Mouse (Mus musculus): ENCODE measurements around the gene Scmh1. TPM values are rescaled to one million over a fixed set of nuclear protein-coding genes. Genes with fewer than 3 reads are reported as not detected.

Scmh1 gene
- polyA plus RNA-seq, 1 experiment from 2014 or later = 35.6 TPM

DNA sequence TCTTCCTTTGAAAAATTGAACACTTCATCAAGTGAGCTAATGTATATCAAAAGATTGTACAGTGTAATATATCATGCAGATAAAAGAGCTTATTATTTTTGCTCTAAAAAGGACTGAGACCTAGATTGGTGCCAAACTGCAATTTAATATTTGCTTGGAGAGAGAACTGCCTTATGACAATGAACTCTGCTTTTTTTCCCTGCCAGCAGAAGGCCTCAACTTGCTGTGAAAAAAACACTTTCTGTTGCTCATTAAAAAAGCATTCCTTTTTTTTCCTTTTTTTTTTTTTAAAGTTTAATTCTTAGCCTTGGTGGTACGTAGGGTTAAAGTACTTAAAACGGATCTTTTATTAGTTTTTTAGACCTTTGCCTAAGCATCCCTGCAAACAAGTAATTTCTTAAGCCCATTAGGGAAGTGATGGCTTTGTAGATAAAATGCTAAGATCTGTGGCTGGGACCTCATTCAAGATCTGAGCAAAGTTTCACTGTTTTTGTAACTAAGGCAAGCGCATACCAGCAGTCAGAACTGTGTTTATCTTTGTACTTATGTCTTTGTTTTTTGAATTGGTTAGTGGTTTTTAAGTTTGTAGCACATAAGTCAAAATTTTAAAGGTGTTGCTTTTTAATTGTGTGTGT is 1.7 kb downstream of the Scmh1 start:
- Histone ChIP-seq H3K4me3 (ENCODE audit: low read depth, low read length) (peak overlapping the region; percentile 99; the same call in 1 of the 2 replicates), H3K9me3 (ENCODE audit: control insufficient read depth, low read length) (no peaks in the 10 kb centered on the region), H3K27me3 (ENCODE audit: control insufficient read depth, insufficient read depth, low read length) (no peaks in the 10 kb centered on the region), H3K4me2 (replicated peaks; ENCODE audit: low read depth) (peak overlapping the region; percentile 60), H3K36me3 (ENCODE audit: control insufficient read depth, insufficient read depth, low read length) (no peaks in the 10 kb centered on the region), H3K27ac (replicated peaks) (no peak overlapping the region), H3K4me1 (replicated peaks; ENCODE audit: control insufficient read depth, insufficient read depth) (no peaks in the 10 kb centered on the region), H3K9ac (ENCODE audit: low read length) (no peak overlapping the region)
- WGBS = 21% methylated on average over 3 of the region's 3 CpGs
- ATAC-seq (ENCODE audit: low FRiP score, low TSS enrichment) = no peak
- DNase-seq (ENCODE audit: low spot score) = no peak
- TF ChIP-seq CTCF (IDR thresholded peaks at IDR 0.05; ENCODE audit: low read depth) (no peak), EP300 (optimal IDR thresholded peaks at IDR 0.05) (no peak)

DNA sequence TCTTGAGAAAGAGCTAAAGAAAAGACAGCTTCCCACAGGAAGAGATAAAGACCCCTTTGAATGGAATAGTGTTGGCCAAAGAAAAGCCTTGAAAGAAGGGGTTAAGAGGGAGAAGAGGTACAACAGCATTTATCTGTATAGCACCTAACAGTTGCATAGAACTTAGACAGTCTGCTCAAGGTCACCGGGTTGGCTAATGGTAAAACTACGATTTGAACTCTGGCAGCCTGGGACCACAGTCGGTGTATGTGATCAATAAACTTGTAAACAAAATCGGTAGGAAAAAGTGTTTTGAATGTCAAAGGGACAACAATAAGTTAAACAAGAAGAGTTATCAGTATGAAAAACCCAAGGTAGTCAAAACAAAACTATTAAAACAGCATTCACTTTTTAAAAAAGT is 13.0 kb downstream of the Scmh1 start:
- no peak overlapping the region for H3K27ac ChIP-seq (replicated peaks)
- H3K9me3 ChIP-seq (ENCODE audit: control insufficient read depth, low read length) = no peaks in the 10 kb centered on the region
- no peak for DNase-seq (ENCODE audit: low spot score)
- H3K4me3 ChIP-seq (ENCODE audit: low read depth, low read length) = no peak overlapping the region
- no peaks in the 10 kb centered on the region for H3K36me3 ChIP-seq (ENCODE audit: control insufficient read depth, insufficient read depth, low read length)
- ATAC-seq (ENCODE audit: low FRiP score, low TSS enrichment) = no peak
- TF ChIP-seq CTCF (IDR thresholded peaks at IDR 0.05; ENCODE audit: low read depth) (no peak), EP300 (optimal IDR thresholded peaks at IDR 0.05) (no peak)
- 76% methylated on average over 4 of the region's 4 CpGs for WGBS
- no peaks in the 10 kb centered on the region for H3K27me3 ChIP-seq (ENCODE audit: control insufficient read depth, insufficient read depth, low read length)
- no peak overlapping the region for H3K4me2 ChIP-seq (replicated peaks; ENCODE audit: low read depth)
- no peak overlapping the region for H3K9ac ChIP-seq (ENCODE audit: low read length)
- 0 out of 2 replicates have a peak, but pooled peaks cover 4% of the 10 kb centered on the region for H3K4me1 ChIP-seq (replicated peaks; ENCODE audit: control insufficient read depth, insufficient read depth)

DNA sequence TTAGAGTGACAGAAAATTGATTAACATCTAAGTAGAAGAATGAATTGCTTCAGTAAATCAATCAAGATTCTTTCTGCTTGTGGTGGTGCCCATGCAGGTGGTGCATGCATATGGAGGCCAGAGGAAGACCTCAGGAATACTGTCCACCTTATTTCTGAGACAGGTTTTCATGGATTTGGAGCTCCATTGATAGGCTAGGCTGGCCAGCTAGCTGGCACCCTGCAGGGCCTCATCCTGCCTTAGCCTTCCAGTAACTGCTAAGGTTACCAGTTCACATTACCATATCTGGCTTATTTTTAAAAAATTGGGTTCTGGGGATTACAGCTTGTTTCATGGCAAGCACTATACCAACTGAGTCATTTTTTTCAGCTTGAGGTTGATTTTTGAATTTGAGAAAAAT is 15.1 kb downstream of the Scmh1 start:
- 0 out of 2 replicates have a peak, but pooled peaks cover 4% of the 10 kb centered on the region for H3K4me1 ChIP-seq (replicated peaks; ENCODE audit: control insufficient read depth, insufficient read depth)
- no peak overlapping the region for H3K9ac ChIP-seq (ENCODE audit: low read length)
- TF ChIP-seq CTCF (IDR thresholded peaks at IDR 0.05; ENCODE audit: low read depth) (no peak), EP300 (optimal IDR thresholded peaks at IDR 0.05) (no peak)
- no peaks in the 10 kb centered on the region for H3K36me3 ChIP-seq (ENCODE audit: control insufficient read depth, insufficient read depth, low read length)
- no peak overlapping the region for H3K4me2 ChIP-seq (replicated peaks; ENCODE audit: low read depth)
- no peak for ATAC-seq (ENCODE audit: low FRiP score, low TSS enrichment)
- H3K27me3 ChIP-seq (ENCODE audit: control insufficient read depth, insufficient read depth, low read length) = no peaks in the 10 kb centered on the region
- H3K9me3 ChIP-seq (ENCODE audit: control insufficient read depth, low read length) = no peaks in the 10 kb centered on the region
- no peak overlapping the region for H3K27ac ChIP-seq (replicated peaks)
- no peak overlapping the region for H3K4me3 ChIP-seq (ENCODE audit: low read depth, low read length)
- DNase-seq (ENCODE audit: low spot score) = no peak

DNA sequence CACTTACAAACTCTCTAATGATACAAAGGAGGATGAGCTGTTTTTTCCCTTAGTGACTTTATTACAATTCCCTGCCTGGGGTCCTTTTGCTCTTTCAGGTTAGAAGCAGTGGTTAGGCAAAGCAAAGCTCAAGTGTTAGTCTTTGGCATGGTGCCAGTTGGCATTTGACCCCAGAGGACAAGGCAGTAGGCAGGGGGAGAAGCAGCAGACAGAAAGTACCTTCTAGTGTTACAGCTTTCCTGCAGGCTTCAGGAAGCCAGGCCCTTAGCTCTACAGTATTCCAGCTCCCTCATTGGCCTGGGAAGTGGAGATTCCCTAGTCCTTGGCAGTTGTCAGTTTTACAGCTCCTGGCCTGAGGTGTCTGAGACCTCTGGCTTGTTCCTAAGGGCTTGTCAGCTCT is 15.6 kb downstream of the Scmh1 start:
- Histone ChIP-seq H3K27ac (replicated peaks) (no peak overlapping the region), H3K27me3 (ENCODE audit: control insufficient read depth, insufficient read depth, low read length) (no peaks in the 10 kb centered on the region), H3K4me1 (replicated peaks; ENCODE audit: control insufficient read depth, insufficient read depth) (0 out of 2 replicates have a peak, but pooled peaks cover 4% of the 10 kb centered on the region), H3K4me2 (replicated peaks; ENCODE audit: low read depth) (no peak overlapping the region), H3K9ac (ENCODE audit: low read length) (no peak overlapping the region), H3K36me3 (ENCODE audit: control insufficient read depth, insufficient read depth, low read length) (no peaks in the 10 kb centered on the region), H3K4me3 (ENCODE audit: low read depth, low read length) (no peak overlapping the region), H3K9me3 (ENCODE audit: control insufficient read depth, low read length) (no peaks in the 10 kb centered on the region)
- TF ChIP-seq EP300 (optimal IDR thresholded peaks at IDR 0.05) (no peak), CTCF (IDR thresholded peaks at IDR 0.05; ENCODE audit: low read depth) (no peak)
- ATAC-seq (ENCODE audit: low FRiP score, low TSS enrichment) (no peak), DNase-seq (ENCODE audit: low spot score) (peak; percentile 29)

- H3K27me3 ChIP-seq (ENCODE audit: control insufficient read depth, insufficient read depth, low read length) = no peaks in the 10 kb centered on the region
- no peaks in the 10 kb centered on the region for H3K36me3 ChIP-seq (ENCODE audit: control insufficient read depth, insufficient read depth, low read length)
- H3K9ac ChIP-seq (ENCODE audit: low read length) = no peak overlapping the region
- no peaks in the 10 kb centered on the region for H3K9me3 ChIP-seq (ENCODE audit: control insufficient read depth, low read length)
- H3K4me1 ChIP-seq (replicated peaks; ENCODE audit: control insufficient read depth, insufficient read depth) = no peaks in the 10 kb centered on the region
- no peak for DNase-seq (ENCODE audit: low spot score)
- no peak overlapping the region for H3K27ac ChIP-seq (replicated peaks)
- H3K4me3 ChIP-seq (ENCODE audit: low read depth, low read length) = no peak overlapping the region
- H3K4me2 ChIP-seq (replicated peaks; ENCODE audit: low read depth) = no peak overlapping the region
- no peak for ATAC-seq (ENCODE audit: low FRiP score, low TSS enrichment)
- TF ChIP-seq EP300 (optimal IDR thresholded peaks at IDR 0.05) (no peak), CTCF (IDR thresholded peaks at IDR 0.05; ENCODE audit: low read depth) (no peak)
Measured at GRCm38 (mm10) chr4:120430601-120431000, 25.5 kb downstream of the Scmh1 start.

- no peak for TF ChIP-seq CTCF (IDR thresholded peaks at IDR 0.05; ENCODE audit: low read depth)
- TF ChIP-seq EP300 (optimal IDR thresholded peaks at IDR 0.05) = no peak
- H3K9me3 ChIP-seq (ENCODE audit: control insufficient read depth, low read length) = no peaks in the 10 kb centered on the region
- no peaks in the 10 kb centered on the region for H3K4me1 ChIP-seq (replicated peaks; ENCODE audit: control insufficient read depth, insufficient read depth)
- no peak overlapping the region for H3K9ac ChIP-seq (ENCODE audit: low read length)
- H3K27ac ChIP-seq (replicated peaks) = no peak overlapping the region
- DNase-seq (ENCODE audit: low spot score) (no peak), ATAC-seq (ENCODE audit: low FRiP score, low TSS enrichment) (no peak)
- 54% methylated on average over 11 of the region's 11 CpGs for WGBS
- no peaks in the 10 kb centered on the region for H3K27me3 ChIP-seq (ENCODE audit: control insufficient read depth, insufficient read depth, low read length)
- no peak overlapping the region for H3K4me3 ChIP-seq (ENCODE audit: low read depth, low read length)
- H3K4me2 ChIP-seq (replicated peaks; ENCODE audit: low read depth) = no peak overlapping the region
- no peaks in the 10 kb centered on the region for H3K36me3 ChIP-seq (ENCODE audit: control insufficient read depth, insufficient read depth, low read length)
Measured at GRCm38 (mm10) chr4:120432599-120433373, 27.7 kb downstream of the Scmh1 start.
